In genomic region chr3:52346986-52347710, GRCm38 (mm10) we compare ENCODE assay signal across 23 mouse cellular contexts.
DNase-seq lines count a peak whose midpoint lies in the region; ATAC-seq and TF ChIP-seq lines count a peak whose summit lies in the region.
"Had no signal": no experiment of that assay in that cellular context is flagged by ENCODE, and none has a peak within 500 bp of the region (broad histone marks: within the 10 kb centered on the region; RNA-seq: fewer than 3 reads in every experiment).

No protein-coding gene starts in this region.

- H3K27ac ChIP-seq in heart, embryonic 12.5 days (ENCODE audit: poor library complexity, severe bottlenecking) = no peak overlapping the region
- no peak overlapping the region for H3K27ac ChIP-seq in lung, postnatal 0 days (ENCODE audit: low read length)
- H3K27ac ChIP-seq: embryonic facial prominence, embryonic 12.5 days; hindbrain, embryonic 12.5 days; left cerebral cortex, adult 2 months; limb, embryonic 15.5 days; liver, embryonic 15.5 days; midbrain, embryonic 13.5 days had no signal

- no peak overlapping the region for H3K9ac ChIP-seq in heart, embryonic 12.5 days
- H3K9ac ChIP-seq in lung, postnatal 0 days (replicated peaks; ENCODE audit: low read depth) = no peak overlapping the region
- H3K9ac ChIP-seq: embryonic facial prominence, embryonic 12.5 days; forebrain, postnatal 0 days; hindbrain, embryonic 12.5 days; limb, embryonic 15.5 days; liver, embryonic 15.5 days; midbrain, embryonic 13.5 days had no signal

- H3K4me1 ChIP-seq in heart, embryonic 12.5 days (replicated peaks) = peaks cover 24% of the 10 kb centered on the region
- H3K4me1 ChIP-seq in lung, postnatal 0 days (ENCODE audit: insufficient read depth, low read depth, low read length) = peaks cover 20% of the 10 kb centered on the region

- H3K27me3 ChIP-seq in heart, embryonic 12.5 days (replicated peaks) = no peaks in the 10 kb centered on the region
- H3K27me3 ChIP-seq in lung, postnatal 0 days (replicated peaks; ENCODE audit: insufficient read depth, low read length) = no peaks in the 10 kb centered on the region
- H3K27me3 ChIP-seq: embryonic facial prominence, embryonic 12.5 days; hindbrain, embryonic 12.5 days; limb, embryonic 15.5 days; liver, embryonic 15.5 days; midbrain, embryonic 13.5 days had no signal

- H3K9me3 ChIP-seq in heart, embryonic 12.5 days (replicated peaks) = no peaks in the 10 kb centered on the region
- no peaks in the 10 kb centered on the region for H3K9me3 ChIP-seq in lung, postnatal 0 days (ENCODE audit: low read length)
- H3K9me3 ChIP-seq: embryonic facial prominence, embryonic 12.5 days; hindbrain, embryonic 12.5 days; limb, embryonic 15.5 days; liver, embryonic 15.5 days; midbrain, embryonic 13.5 days had no signal

- no peak for ATAC-seq in heart, embryonic 12.5 days (ENCODE audit: insufficient number of reproducible peaks, low FRiP score)
- ATAC-seq in lung, postnatal 0 days = peak; percentile 35; the same call in 1 of the 2 replicates
- ATAC-seq: forebrain, postnatal 0 days; midbrain, embryonic 13.5 days had no signal

- TF ChIP-seq EP300 in lung, postnatal 0 days (IDR thresholded peaks at IDR 0.05) = peak; percentile 87

- H3K36me3 ChIP-seq in heart, embryonic 12.5 days = peaks cover 18% of the 10 kb centered on the region
- no peaks in the 10 kb centered on the region for H3K36me3 ChIP-seq in lung, postnatal 0 days (ENCODE audit: insufficient read depth, low read length)
- H3K36me3 ChIP-seq: hindbrain, embryonic 12.5 days; midbrain, embryonic 13.5 days had no signal

- no peak for TF ChIP-seq CTCF in lung, postnatal 0 days (IDR thresholded peaks at IDR 0.05)

- no peak overlapping the region for H3K4me2 ChIP-seq in heart, embryonic 12.5 days
- no peak overlapping the region for H3K4me2 ChIP-seq in lung, postnatal 0 days (replicated peaks; ENCODE audit: low read depth, low read length)
- H3K4me2 ChIP-seq: embryonic facial prominence, embryonic 12.5 days; heart, embryonic 11.5 days; hindbrain, embryonic 12.5 days; limb, embryonic 15.5 days; liver, embryonic 15.5 days; midbrain, embryonic 13.5 days had no signal

- no peak overlapping the region for H3K4me3 ChIP-seq in heart, embryonic 12.5 days
- H3K4me3 ChIP-seq in lung, postnatal 0 days (ENCODE audit: low read depth, low read length) = no peak overlapping the region
- H3K4me3 ChIP-seq: embryonic facial prominence, embryonic 12.5 days; hindbrain, embryonic 12.5 days; left cerebral cortex, adult 2 months; limb, embryonic 15.5 days; liver, embryonic 15.5 days; midbrain, embryonic 13.5 days had no signal

- WGBS in heart, embryonic 12.5 days = 66% methylated on average over 4 of the region's 4 CpGs
- WGBS in lung, postnatal 0 days = 34% methylated on average over 4 of the region's 4 CpGs

- peak; percentile 71 for DNase-seq in heart, adult 11 months
- DNase-seq in kidney, postnatal 25 days = peak; percentile 53 to 68
- DNase-seq in kidney, adult 8-10 months = no peak
- peak; percentile 70 for DNase-seq in lung, postnatal 0 days (ENCODE audit: low spot score)
- DNase-seq in lung, postnatal 4 days = peak; percentile 48 to 79
- no peak for DNase-seq in spleen, postnatal 14 days (ENCODE audit: low spot score in 2 of 2)
- DNase-seq: cerebellum, adult 18-20 months; cerebellum, postnatal 25 days; forebrain, postnatal 0 days; heart, postnatal 10 days; kidney, adult 9 months; layer of hippocampus, adult 9-11 months; left cerebral cortex, postnatal 4 days; right cerebral cortex, postnatal 14 days; thymus, postnatal 14 days had no signal

Comparison
In these comparisons a context has a peak if more than half of its experiments do, and no peak if none do; other contexts are left out.
1. DNase-seq: peak in heart, adult 11 months (single experiment), kidney, postnatal 25 days (2 of 2), lung, postnatal 0 days (single experiment) and lung, postnatal 4 days (2 of 2); none in kidney, adult 8-10 months (0 of 2) and spleen, postnatal 14 days (0 of 2).